Mouse (Mus musculus): Measurements from ENCODE around the gene Fntb. TPM values are rescaled to one million over a fixed set of nuclear protein-coding genes. Genes with fewer than 3 reads are reported as not detected.

The Fntb gene
- polyA plus RNA-seq, 2 experiments: 21.4 to 28.8 TPM

DNA sequence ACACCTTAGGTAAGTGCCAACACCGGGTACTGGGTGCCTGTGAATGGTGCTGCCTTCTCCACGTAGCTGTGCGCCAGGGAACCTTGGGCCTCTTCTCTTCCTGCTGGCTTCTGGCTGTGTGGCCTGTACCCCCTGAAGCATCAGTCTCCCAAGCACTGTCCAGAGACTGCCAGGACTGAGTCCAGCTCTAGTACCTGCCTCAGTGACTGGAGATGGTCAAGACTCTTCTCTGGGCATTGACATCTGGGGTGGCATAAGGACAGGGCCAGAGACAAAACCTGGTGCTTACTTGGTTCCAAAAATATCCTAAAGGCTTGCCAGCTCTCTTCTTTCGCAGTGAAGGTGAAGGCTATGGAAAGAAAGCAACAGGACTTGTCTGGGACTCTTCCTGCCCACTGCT is 45.6 kb downstream of the Fntb start:
- no peak for ATAC-seq (ENCODE audit: insufficient read depth)
- 63% methylated on average over 4 of the region's 4 CpGs for WGBS (ENCODE audit: insufficient replicate concordance)

DNA sequence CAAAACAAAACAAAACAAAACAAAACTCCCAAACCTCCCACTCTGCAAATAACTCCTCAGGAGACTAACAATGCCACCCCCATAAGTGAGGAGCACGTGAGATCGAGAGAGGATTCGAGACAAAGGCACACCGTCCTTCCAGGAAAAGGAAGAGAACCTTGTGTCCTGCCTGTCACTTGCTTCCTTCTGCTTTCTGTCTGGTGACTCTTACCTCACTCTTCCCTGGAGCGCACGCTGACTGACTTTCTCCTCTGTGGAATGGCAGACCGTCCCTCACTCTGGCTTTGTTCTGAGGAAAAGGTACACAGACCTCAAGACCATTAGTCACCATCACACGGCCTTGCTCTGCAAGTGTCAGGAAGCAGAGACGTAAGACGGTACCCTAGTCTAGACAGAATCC is 48.2 kb downstream of the Fntb start:
- H3K4me1 ChIP-seq (replicated peaks; ENCODE audit: control insufficient read depth in 2 of 2, insufficient read depth in 2 of 2, low read length in 1 of 2): no peaks in the 10 kb centered on the region
- no peaks in the 10 kb centered on the region for H3K27me3 ChIP-seq (ENCODE audit: control insufficient read depth, insufficient read depth, low read length)
- TF ChIP-seq CTCF (IDR thresholded peaks at IDR 0.05; ENCODE audit: low read depth) (no peak), EP300 (IDR thresholded peaks at IDR 0.05; ENCODE audit: low read depth) (no peak)
- 23% methylated on average over 10 of the region's 10 CpGs for WGBS (ENCODE audit: insufficient replicate concordance)
- no peak overlapping the region for H3K4me2 ChIP-seq (ENCODE audit: low read depth)
- no peak overlapping the region for H3K27ac ChIP-seq
- no peak overlapping the region for H3K9ac ChIP-seq (replicated peaks)
- no peak overlapping the region for H3K4me3 ChIP-seq (ENCODE audit: insufficient read depth in 1 of 2, low read depth in 2 of 2, low read length in 2 of 2)
- DNase-seq (ENCODE audit: low read depth in 3 of 3, low spot score in 3 of 3) (no peak), ATAC-seq (ENCODE audit: insufficient read depth) (no peak)
- no peaks in the 10 kb centered on the region for H3K9me3 ChIP-seq (ENCODE audit: control insufficient read depth, low read length)
- H3K36me3 ChIP-seq (replicated peaks; ENCODE audit: control insufficient read depth, insufficient read depth, low read depth): no peaks in the 10 kb centered on the region

More for the DNA sequence above, 45.6 kb downstream of the Fntb start:
- Histone ChIP-seq H3K27me3 (ENCODE audit: control insufficient read depth, insufficient read depth, low read length) (no peaks in the 10 kb centered on the region), H3K27ac (no peak overlapping the region), H3K36me3 (replicated peaks; ENCODE audit: control insufficient read depth, insufficient read depth, low read depth) (no peaks in the 10 kb centered on the region), H3K4me3 (ENCODE audit: insufficient read depth in 1 of 2, low read depth in 2 of 2, low read length in 2 of 2) (no peak overlapping the region), H3K9me3 (ENCODE audit: control insufficient read depth, low read length) (no peaks in the 10 kb centered on the region), H3K4me2 (ENCODE audit: low read depth) (no peak overlapping the region), H3K4me1 (replicated peaks; ENCODE audit: control insufficient read depth in 2 of 2, insufficient read depth in 2 of 2, low read length in 1 of 2) (no peaks in the 10 kb centered on the region), H3K9ac (replicated peaks) (no peak overlapping the region)
- no peak for DNase-seq (ENCODE audit: low read depth in 3 of 3, low spot score in 3 of 3)
- TF ChIP-seq EP300 (IDR thresholded peaks at IDR 0.05; ENCODE audit: low read depth) (no peak), CTCF (IDR thresholded peaks at IDR 0.05; ENCODE audit: low read depth) (no peak)

GRCm38 (mm10) chr12:76814120-76814519 is 48.7 kb downstream of the Fntb start:
- H3K4me2 ChIP-seq (ENCODE audit: low read depth): no peak overlapping the region
- WGBS (ENCODE audit: insufficient replicate concordance): 45% methylated on average over 2 of the region's 2 CpGs
- H3K9me3 ChIP-seq (ENCODE audit: control insufficient read depth, low read length): no peaks in the 10 kb centered on the region
- no peak overlapping the region for H3K27ac ChIP-seq
- no peak for TF ChIP-seq EP300 (IDR thresholded peaks at IDR 0.05; ENCODE audit: low read depth)
- TF ChIP-seq CTCF (IDR thresholded peaks at IDR 0.05; ENCODE audit: low read depth): no peak
- ATAC-seq (ENCODE audit: insufficient read depth): no peak
- no peak overlapping the region for H3K4me3 ChIP-seq (ENCODE audit: insufficient read depth in 1 of 2, low read depth in 2 of 2, low read length in 2 of 2)
- no peak for DNase-seq (ENCODE audit: low read depth in 3 of 3, low spot score in 3 of 3)
- H3K27me3 ChIP-seq (ENCODE audit: control insufficient read depth, insufficient read depth, low read length): no peaks in the 10 kb centered on the region; the same call in 1 of the 2 replicates
- H3K4me1 ChIP-seq (replicated peaks; ENCODE audit: control insufficient read depth in 2 of 2, insufficient read depth in 2 of 2, low read length in 1 of 2): no peaks in the 10 kb centered on the region
- H3K9ac ChIP-seq (replicated peaks): no peak overlapping the region
- H3K36me3 ChIP-seq (replicated peaks; ENCODE audit: control insufficient read depth, insufficient read depth, low read depth): no peaks in the 10 kb centered on the region

- H3K27ac ChIP-seq: no peak overlapping the region
- no peak for ATAC-seq (ENCODE audit: insufficient read depth)
- 15% methylated on average over 4 of the region's 4 CpGs for whole genome bisulfite sequencing (ENCODE audit: insufficient replicate concordance)
- no peak overlapping the region for H3K4me3 ChIP-seq (ENCODE audit: insufficient read depth in 1 of 2, low read depth in 2 of 2, low read length in 2 of 2)
- no peaks in the 10 kb centered on the region for H3K9me3 ChIP-seq (ENCODE audit: control insufficient read depth, low read length)
- H3K9ac ChIP-seq (replicated peaks): no peak overlapping the region
- peaks cover 19% of the 10 kb centered on the region for H3K27me3 ChIP-seq (ENCODE audit: control insufficient read depth, insufficient read depth, low read length)
- no peak for DNase-seq (ENCODE audit: low read depth in 3 of 3, low spot score in 3 of 3)
- no peak overlapping the region for H3K4me2 ChIP-seq (ENCODE audit: low read depth)
- no peak for TF ChIP-seq CTCF (IDR thresholded peaks at IDR 0.05; ENCODE audit: low read depth)
- no peak for TF ChIP-seq EP300 (IDR thresholded peaks at IDR 0.05; ENCODE audit: low read depth)
- H3K36me3 ChIP-seq (replicated peaks; ENCODE audit: control insufficient read depth, insufficient read depth, low read depth): no peaks in the 10 kb centered on the region
- H3K4me1 ChIP-seq (replicated peaks; ENCODE audit: control insufficient read depth in 2 of 2, insufficient read depth in 2 of 2, low read length in 1 of 2): no peaks in the 10 kb centered on the region
Observed at GRCm38 (mm10) chr12:76816720-76817119, 51.3 kb downstream of the Fntb start.

- H3K27ac ChIP-seq: no peak overlapping the region
- H3K4me2 ChIP-seq (ENCODE audit: low read depth): no peak overlapping the region
- WGBS (ENCODE audit: insufficient replicate concordance): 42% methylated on average over 4 of the region's 4 CpGs
- no peak overlapping the region for H3K4me3 ChIP-seq (ENCODE audit: insufficient read depth in 1 of 2, low read depth in 2 of 2, low read length in 2 of 2)
- H3K9me3 ChIP-seq (ENCODE audit: control insufficient read depth, low read length): no peaks in the 10 kb centered on the region
- H3K27me3 ChIP-seq (ENCODE audit: control insufficient read depth, insufficient read depth, low read length): peaks cover 24% of the 10 kb centered on the region
- no peak overlapping the region for H3K9ac ChIP-seq (replicated peaks)
- no peaks in the 10 kb centered on the region for H3K36me3 ChIP-seq (replicated peaks; ENCODE audit: control insufficient read depth, insufficient read depth, low read depth)
- DNase-seq (ENCODE audit: low read depth in 3 of 3, low spot score in 3 of 3): no peak
- H3K4me1 ChIP-seq (replicated peaks; ENCODE audit: control insufficient read depth in 2 of 2, insufficient read depth in 2 of 2, low read length in 1 of 2): no peaks in the 10 kb centered on the region
- no peak for TF ChIP-seq EP300 (IDR thresholded peaks at IDR 0.05; ENCODE audit: low read depth)
- TF ChIP-seq CTCF (IDR thresholded peaks at IDR 0.05; ENCODE audit: low read depth): no peak
- ATAC-seq (ENCODE audit: insufficient read depth): no peak
Observed at GRCm38 (mm10) chr12:76817176-76817575, 51.8 kb downstream of the Fntb start.
